Mouse (Mus musculus) spleen, postnatal 36 days (tissue): ENCODE measurements around the gene Ttll1.

Experiments used
- DNase-seq, 2 experiments: peaks; one replicate each; pipeline ENCODE4 v3.0.0; 2022; ENCODE audit warnings: low spot score in 2 of 2, mixed read lengths in 1 of 2

Gene Ttll1

DNA sequence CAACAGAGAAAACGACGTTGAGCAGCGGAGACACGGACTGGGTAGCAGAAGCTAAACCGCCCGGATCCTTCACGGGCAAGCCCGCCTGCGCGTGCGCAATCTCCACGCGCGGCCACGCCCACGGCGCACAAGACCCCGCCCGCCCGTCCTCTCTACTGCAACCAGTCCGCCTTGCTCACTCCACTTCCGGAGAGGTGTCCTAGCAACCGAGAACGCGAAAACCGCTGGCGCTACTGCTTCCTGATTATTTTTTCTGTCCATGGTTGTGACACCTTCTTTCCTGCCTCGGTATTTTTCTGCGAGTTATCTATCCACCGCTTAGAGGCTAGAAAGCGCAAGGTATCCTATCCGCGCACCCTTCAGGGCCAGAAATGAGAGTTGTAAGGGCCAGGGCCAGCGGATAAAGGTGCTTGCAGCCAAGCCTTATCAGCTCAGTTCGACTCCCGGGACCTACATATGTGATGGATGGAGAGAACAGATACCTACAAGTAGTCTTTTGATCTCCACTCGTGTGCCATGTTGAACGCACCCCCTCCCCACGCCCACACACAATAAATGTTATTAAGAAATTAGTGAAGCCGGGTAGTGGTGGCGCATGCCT is at the start of gene Ttll1:
Ttll1 (minus strand) TSS at position 89 of the 601 bp plus-strand sequence.
- peak; percentile 97 for DNase-seq

DNA sequence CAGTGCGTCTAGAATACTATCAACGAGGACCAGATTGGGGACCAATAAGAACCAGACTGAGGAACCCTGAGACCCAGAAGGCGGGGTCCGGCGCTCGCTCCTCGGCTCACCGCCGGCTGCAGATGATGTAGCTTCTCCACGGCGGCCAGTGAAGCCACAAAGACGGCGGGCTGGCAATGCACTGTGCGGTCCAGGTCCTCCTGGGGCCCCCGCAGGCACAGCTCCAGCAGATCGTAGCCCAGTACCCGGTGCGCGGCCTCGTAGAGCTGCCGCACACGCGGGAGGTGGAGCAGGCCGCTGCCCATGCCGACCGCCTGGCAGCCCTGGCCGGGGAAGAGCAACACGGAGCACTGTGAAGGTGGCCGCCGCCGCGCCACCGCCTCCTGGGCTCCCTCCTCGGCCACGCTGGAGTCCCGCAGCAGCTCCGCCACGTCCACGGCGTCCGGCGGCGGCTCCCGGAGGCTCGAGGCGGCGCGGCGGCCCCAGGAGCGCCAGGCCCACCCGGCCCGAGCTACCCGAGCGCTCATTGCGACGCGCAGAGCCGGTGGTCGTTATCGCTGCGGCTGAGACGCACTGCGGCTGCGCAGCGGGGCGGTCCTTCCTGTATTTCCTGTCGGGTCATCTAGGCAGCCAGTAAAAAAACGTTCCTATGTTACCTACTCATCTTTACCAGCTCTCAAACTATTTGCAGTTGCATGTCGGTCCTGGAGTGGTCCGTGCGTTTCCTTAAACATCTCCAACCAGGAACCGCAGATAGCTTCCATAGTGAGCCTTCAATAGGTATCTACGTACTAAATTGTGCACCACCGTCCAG is 44.7 kb upstream of the Ttll1 start:
- peak; percentile 85 to 91 for DNase-seq

- DNase-seq: no peak
Measured at GRCm38 (mm10) chr15:83553831-83554230, 43.1 kb upstream of the Ttll1 start.

GRCm38 (mm10) chr15:83550137-83550536 is 39.4 kb upstream of the Ttll1 start:
- no peak for DNase-seq

- no peak for DNase-seq
Measured at GRCm38 (mm10) chr15:83547144-83547543, 36.5 kb upstream of the Ttll1 start.

- no peak for DNase-seq
Measured at GRCm38 (mm10) chr15:83546029-83546428, 35.3 kb upstream of the Ttll1 start.

GRCm38 (mm10) chr15:83541647-83542287 is 31.1 kb upstream of the Ttll1 start:
- DNase-seq: no peak

GRCm38 (mm10) chr15:83539905-83540304 is 29.2 kb upstream of the Ttll1 start:
- no peak for DNase-seq

GRCm38 (mm10) chr15:83538855-83539254 is 28.2 kb upstream of the Ttll1 start:
- DNase-seq: no peak

DNA sequence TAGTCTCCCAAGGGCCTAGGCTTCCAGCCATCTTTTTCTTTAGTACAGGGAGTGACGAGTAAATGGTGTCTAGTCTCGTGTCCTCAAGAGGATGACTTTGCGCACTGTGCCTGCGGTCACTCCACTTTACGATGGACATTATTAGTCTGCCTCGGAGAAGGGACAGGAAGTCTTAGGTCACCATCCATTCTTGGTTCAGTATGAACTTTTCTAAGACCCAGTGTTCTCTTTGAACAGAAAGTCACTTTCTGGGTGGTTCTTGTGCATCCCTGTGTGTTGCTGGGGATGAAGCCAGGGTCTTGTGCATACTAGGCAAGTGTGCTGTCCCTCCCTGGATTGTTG is 25.2 kb upstream of the Ttll1 start:
- DNase-seq: no peak

GRCm38 (mm10) chr15:83534960-83535889 is 24.5 kb upstream of the Ttll1 start:
- DNase-seq: no peak

- no peak for DNase-seq
Measured at GRCm38 (mm10) chr15:83532606-83533005, 21.9 kb upstream of the Ttll1 start.

- DNase-seq: no peak
Measured at GRCm38 (mm10) chr15:83531961-83532469, 21.3 kb upstream of the Ttll1 start.

DNA sequence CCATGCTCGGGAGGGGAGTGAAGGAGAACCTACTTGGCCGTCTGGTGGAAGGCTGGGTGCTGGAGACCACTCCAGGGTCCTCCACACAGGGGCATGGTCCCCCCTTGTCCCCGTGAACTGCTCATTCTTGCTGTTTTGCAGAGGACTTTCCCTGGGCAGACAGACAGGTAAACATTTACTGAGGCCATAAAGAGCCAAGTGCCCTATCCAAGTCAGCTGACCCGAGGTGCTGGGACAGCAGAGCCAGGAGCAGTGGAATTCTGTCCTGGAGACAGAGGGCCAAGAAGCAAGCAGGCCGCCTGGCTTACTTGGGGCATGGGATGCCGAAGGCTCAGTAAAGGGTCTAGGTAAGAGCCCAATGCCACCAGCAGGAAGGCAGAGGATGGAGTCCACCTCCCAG is 20.0 kb upstream of the Ttll1 start:
- no peak for DNase-seq

- no peak for DNase-seq
Measured at GRCm38 (mm10) chr15:83530233-83530632, 19.5 kb upstream of the Ttll1 start.

DNA sequence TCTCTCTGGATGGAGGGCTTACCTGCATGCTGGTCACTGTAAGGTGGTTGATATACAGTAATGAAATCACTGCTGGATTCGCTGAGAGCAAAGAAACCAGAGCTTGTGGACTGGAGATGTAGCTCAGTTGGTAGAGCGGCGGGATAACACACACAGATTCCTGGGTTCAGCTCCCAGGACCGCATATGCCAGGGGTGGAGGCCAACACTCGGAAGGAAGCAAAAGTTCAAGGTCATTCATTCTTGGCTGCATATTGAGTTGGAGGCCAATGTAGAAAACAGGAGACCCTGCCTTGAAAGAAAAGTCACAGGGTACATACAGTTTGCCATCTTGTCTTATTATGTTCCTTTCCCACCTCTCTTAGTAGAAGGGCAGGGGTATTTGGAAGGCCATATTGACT is 19.1 kb upstream of the Ttll1 start:
- DNase-seq: no peak

DNA sequence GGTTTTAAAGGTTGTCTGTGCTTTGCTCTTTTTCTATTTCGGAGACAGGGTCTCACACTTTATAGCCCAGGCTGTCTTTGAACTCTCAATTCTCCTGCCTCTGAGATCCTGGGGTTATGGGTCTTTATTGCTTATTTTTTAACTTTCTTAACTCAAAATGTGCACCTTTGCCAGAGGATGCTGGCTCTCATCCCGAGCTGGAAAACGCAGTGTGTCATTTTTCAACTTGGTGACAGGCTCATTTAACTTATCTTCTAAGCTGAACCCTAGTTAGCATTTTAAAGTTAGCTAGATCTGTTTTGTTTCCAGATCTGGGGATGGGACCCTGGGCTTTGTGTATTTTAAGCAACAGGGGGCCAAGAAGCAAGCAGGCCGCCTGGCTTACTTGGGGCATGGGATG is 18.2 kb upstream of the Ttll1 start:
- DNase-seq: no peak

DNA sequence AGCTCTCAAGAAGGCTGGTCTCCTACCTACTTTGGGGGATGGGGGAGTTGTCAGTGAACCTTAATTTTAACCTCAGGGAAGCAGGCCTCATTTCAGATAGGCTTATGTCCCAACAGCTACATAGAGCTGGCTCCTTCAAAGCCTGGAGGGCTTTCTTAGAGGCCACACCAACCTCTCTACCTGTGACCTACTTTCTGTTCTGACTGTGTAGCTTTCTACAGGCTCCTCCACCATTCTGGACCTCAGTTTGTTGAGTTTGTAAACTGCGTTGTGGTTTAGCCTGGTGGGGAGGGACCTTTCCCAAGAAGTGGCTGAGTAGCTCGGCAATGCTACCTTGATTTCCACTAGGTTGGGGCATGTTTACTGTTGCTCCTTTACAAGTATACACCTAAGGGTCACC is 17.1 kb upstream of the Ttll1 start:
- DNase-seq: no peak

DNA sequence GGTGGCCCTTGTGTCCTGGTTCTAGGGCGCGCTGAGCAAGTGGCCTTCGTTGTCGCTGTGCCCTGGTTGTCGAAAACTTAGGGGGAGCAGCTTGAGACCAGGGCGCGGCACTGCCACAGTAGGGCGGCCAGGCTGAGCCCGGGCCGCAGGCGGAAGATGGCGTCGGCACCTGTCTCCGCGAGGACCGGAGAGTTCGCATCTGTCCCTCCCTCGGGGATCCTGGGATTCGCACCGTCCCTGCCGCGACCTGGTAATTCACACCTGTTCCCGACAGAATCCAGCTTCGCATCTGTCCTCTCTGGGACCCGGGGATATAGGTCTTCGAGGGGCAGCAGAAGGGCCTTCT is 16.4 kb upstream of the Ttll1 start:
- peak in 1 of 2 experiments; percentile 2 for DNase-seq

- peak; percentile 34 for DNase-seq
Measured at GRCm38 (mm10) chr15:83526424-83527091, 15.9 kb upstream of the Ttll1 start, which contains the start of gene Bik. Bik (plus strand) TSS chr15:83526862.

- no peak for DNase-seq
Measured at GRCm38 (mm10) chr15:83524333-83524729, 13.6 kb upstream of the Ttll1 start.
